Mouse (Mus musculus) stomach, embryonic 15.5 days (tissue): ENCODE measurements around the gene Uimc1. TPM values are rescaled to one million over a fixed set of nuclear protein-coding genes. Genes with fewer than 3 reads are reported as not detected.

ENCODE experiments used
- ATAC-seq: fragments of 200-750 bp; cut with Nextera tagmentation; 2 replicates; pipeline ENCODE4 v1.8.0; 2017; ENCODE audit warnings: low read depth, moderate number of reproducible peaks, moderate TSS enrichment; ENCODE audit not compliant: insufficient read depth, low FRiP score
- H3K27ac ChIP-seq: fragments of 300-500 bp; sonication (generic); 2 replicates; pipeline ENCODE4 v1.5.1; 2015; ENCODE audit warnings: mild to moderate bottlenecking, inconsistent platforms
- H3K27me3 ChIP-seq: fragments of 300-500 bp; sonication (generic); replicated peaks from 2 replicates; pipeline ENCODE4 v1.6.1; 2015; ENCODE audit warnings: inconsistent platforms
- H3K36me3 ChIP-seq: fragments of 300-500 bp; sonication (generic); 2 replicates; pipeline ENCODE4 v1.6.1; 2015; ENCODE audit warnings: inconsistent platforms
- H3K4me1 ChIP-seq: fragments of 300-500 bp; sonication (generic); 2 replicates; pipeline ENCODE4 v1.6.1; 2015; ENCODE audit warnings: inconsistent platforms
- H3K4me2 ChIP-seq: fragments of 300-500 bp; sonication (generic); 2 replicates; pipeline ENCODE4 v1.6.1; 2015; ENCODE audit warnings: mild to moderate bottlenecking, inconsistent platforms
- H3K4me3 ChIP-seq: fragments of 300-500 bp; sonication (generic); replicated peaks from 2 replicates; pipeline ENCODE4 v1.5.1; 2015; ENCODE audit warnings: inconsistent platforms
- H3K9ac ChIP-seq: fragments of 300-500 bp; sonication (generic); 2 replicates; pipeline ENCODE4 v1.6.1; 2015; ENCODE audit warnings: inconsistent platforms
- H3K9me3 ChIP-seq: fragments of 300-500 bp; sonication (generic); 2 replicates; pipeline ENCODE4 v1.6.1; 2016; ENCODE audit warnings: inconsistent platforms
- WGBS: fragments of 180-500 bp; shearing (Covaris S2); methylation state at CpG from one replicate; pipeline ENCODE4 v1.1.7; 2015; 5-methylcytosine and 5-hydroxymethylcytosine counted together
- polyA plus RNA-seq: library from polyadenylated mRNA; unstranded; fragments of >200 nt; fragmentation: Nextera tagmentation; extraction: Ambion mirVana; gene quantifications from 2 replicates; pipeline ENCODE4 v1.2.1, GENCODE M21; 2015

Uimc1 gene
- polyA plus RNA-seq, 1 experiment from 2014 or later = 29.4 TPM

GRCm38 (mm10) chr13:55011103-55011502, 89.0 kb downstream of the Uimc1 start:
- Histone ChIP-seq H3K4me1 (peaks cover 8% of the 10 kb centered on the region; the same call in 1 of the 2 replicates), H3K27me3 (no peaks in the 10 kb centered on the region), H3K9ac (no peak overlapping the region), H3K4me3 (no peak overlapping the region), H3K4me2 (no peak overlapping the region), H3K36me3 (no peaks in the 10 kb centered on the region), H3K27ac (no peak overlapping the region), H3K9me3 (no peaks in the 10 kb centered on the region)
- WGBS = 87% methylated on average over 15 of the region's 15 CpGs
- no peak for ATAC-seq

- Histone ChIP-seq H3K9me3 (no peaks in the 10 kb centered on the region), H3K36me3 (no peaks in the 10 kb centered on the region), H3K4me3 (no peak overlapping the region), H3K4me2 (no peak overlapping the region), H3K27me3 (no peaks in the 10 kb centered on the region), H3K27ac (no peak overlapping the region), H3K4me1 (peaks cover 14% of the 10 kb centered on the region; the same call in 1 of the 2 replicates), H3K9ac (no peak overlapping the region)
- ATAC-seq = no peak
- WGBS = 78% methylated on average over 6 of the region's 6 CpGs
Observed at GRCm38 (mm10) chr13:55008589-55008988, 91.5 kb downstream of the Uimc1 start.

GRCm38 (mm10) chr13:55006415-55006742, 93.7 kb downstream of the Uimc1 start:
- Histone ChIP-seq H3K27me3 (no peaks in the 10 kb centered on the region), H3K27ac (no peak overlapping the region)

GRCm38 (mm10) chr13:55005691-55006414, 94.2 kb downstream of the Uimc1 start:
- Histone ChIP-seq H3K9me3 (no peaks in the 10 kb centered on the region), H3K4me2 (no peak overlapping the region), H3K4me1 (peaks cover 10% of the 10 kb centered on the region; the same call in 1 of the 2 replicates), H3K36me3 (no peaks in the 10 kb centered on the region), H3K4me3 (no peak overlapping the region), H3K9ac (no peak overlapping the region), H3K27ac (no peak overlapping the region), H3K27me3 (no peaks in the 10 kb centered on the region)
- WGBS = 49% methylated on average over 31 of the region's 31 CpGs
- ATAC-seq = no peak; the same call in 1 of the 2 replicates

More at GRCm38 (mm10) chr13:55006415-55006742, 93.7 kb downstream of the Uimc1 start:
- no peak for ATAC-seq
- Histone ChIP-seq H3K36me3 (no peaks in the 10 kb centered on the region), H3K4me3 (no peak overlapping the region), H3K9ac (no peak overlapping the region), H3K4me2 (no peak overlapping the region), H3K4me1 (peaks cover 10% of the 10 kb centered on the region; the same call in 1 of the 2 replicates), H3K9me3 (no peaks in the 10 kb centered on the region)
- WGBS = 74% methylated on average over 7 of the region's 7 CpGs

- Histone ChIP-seq H3K9ac (no peak overlapping the region), H3K27me3 (no peaks in the 10 kb centered on the region), H3K4me2 (no peak overlapping the region), H3K4me3 (no peak overlapping the region), H3K27ac (no peak overlapping the region), H3K9me3 (no peaks in the 10 kb centered on the region), H3K4me1 (peaks cover 10% of the 10 kb centered on the region; the same call in 1 of the 2 replicates), H3K36me3 (no peaks in the 10 kb centered on the region)
- ATAC-seq = no peak
- 51% methylated on average over 11 of the region's 11 CpGs for WGBS
Observed at GRCm38 (mm10) chr13:55004646-55005045, 95.5 kb downstream of the Uimc1 start.

GRCm38 (mm10) chr13:55002090-55002489, 98.0 kb downstream of the Uimc1 start:
- no peak for ATAC-seq
- Histone ChIP-seq H3K9me3 (no peaks in the 10 kb centered on the region), H3K27me3 (no peaks in the 10 kb centered on the region), H3K36me3 (no peaks in the 10 kb centered on the region), H3K4me1 (peaks cover 10% of the 10 kb centered on the region; the same call in 1 of the 2 replicates), H3K4me2 (no peak overlapping the region), H3K27ac (no peak overlapping the region), H3K4me3 (no peak overlapping the region), H3K9ac (no peak overlapping the region)
- 77% methylated on average over 10 of the region's 10 CpGs for WGBS

GRCm38 (mm10) chr13:55000433-55000832, 99.7 kb downstream of the Uimc1 start:
- Histone ChIP-seq H3K4me1 (0 out of 2 replicates have a peak, but pooled peaks cover under 1% of the 10 kb centered on the region), H3K4me3 (no peak overlapping the region), H3K36me3 (no peaks in the 10 kb centered on the region), H3K9me3 (no peaks in the 10 kb centered on the region), H3K27me3 (no peaks in the 10 kb centered on the region), H3K27ac (no peak overlapping the region), H3K4me2 (no peak overlapping the region), H3K9ac (no peak overlapping the region)
- WGBS = 73% methylated on average over 10 of the region's 10 CpGs
- ATAC-seq = no peak

- ATAC-seq = no peak
- Histone ChIP-seq H3K4me2 (no peak overlapping the region), H3K9me3 (no peaks in the 10 kb centered on the region), H3K4me3 (no peak overlapping the region), H3K4me1 (no peaks in the 10 kb centered on the region), H3K27me3 (no peaks in the 10 kb centered on the region), H3K27ac (no peak overlapping the region), H3K9ac (no peak overlapping the region), H3K36me3 (no peaks in the 10 kb centered on the region)
- 93% methylated on average over 8 of the region's 8 CpGs for WGBS
Observed at GRCm38 (mm10) chr13:54997568-54997967, 102.5 kb downstream of the Uimc1 start.

- Histone ChIP-seq H3K9ac (no peak overlapping the region), H3K4me3 (no peak overlapping the region), H3K4me2 (no peak overlapping the region), H3K27ac (no peak overlapping the region), H3K27me3 (no peaks in the 10 kb centered on the region), H3K36me3 (no peaks in the 10 kb centered on the region), H3K4me1 (no peaks in the 10 kb centered on the region), H3K9me3 (no peaks in the 10 kb centered on the region)
- WGBS = 45% methylated on average over 6 of the region's 6 CpGs
- no peak for ATAC-seq
Observed at GRCm38 (mm10) chr13:54995161-54995560, 104.9 kb downstream of the Uimc1 start.

- Histone ChIP-seq H3K9ac (no peak overlapping the region), H3K4me1 (no peaks in the 10 kb centered on the region), H3K4me3 (no peak overlapping the region), H3K36me3 (no peaks in the 10 kb centered on the region), H3K4me2 (no peak overlapping the region), H3K27ac (no peak overlapping the region), H3K9me3 (no peaks in the 10 kb centered on the region), H3K27me3 (no peaks in the 10 kb centered on the region)
- no peak for ATAC-seq
- 22% methylated on average over 4 of the region's 4 CpGs for WGBS
Observed at GRCm38 (mm10) chr13:54994576-54994975, 105.5 kb downstream of the Uimc1 start.

GRCm38 (mm10) chr13:54992215-54992614, 107.9 kb downstream of the Uimc1 start:
- no peak for ATAC-seq
- 81% methylated on average over 7 of the region's 7 CpGs for WGBS
- no peak overlapping the region for H3K9ac ChIP-seq
- no peaks in the 10 kb centered on the region for H3K27me3 ChIP-seq
- H3K27ac ChIP-seq = no peak overlapping the region
- no peak overlapping the region for H3K4me2 ChIP-seq
- H3K36me3 ChIP-seq = no peaks in the 10 kb centered on the region
- no peaks in the 10 kb centered on the region for H3K9me3 ChIP-seq
- H3K4me1 ChIP-seq = no peaks in the 10 kb centered on the region
- H3K4me3 ChIP-seq = no peak overlapping the region

- Histone ChIP-seq H3K9me3 (no peaks in the 10 kb centered on the region), H3K4me1 (no peaks in the 10 kb centered on the region), H3K36me3 (no peaks in the 10 kb centered on the region), H3K27ac (no peak overlapping the region), H3K4me3 (no peak overlapping the region), H3K9ac (no peak overlapping the region), H3K4me2 (no peak overlapping the region), H3K27me3 (no peaks in the 10 kb centered on the region)
- no peak for ATAC-seq
- 36% methylated on average over 7 of the region's 7 CpGs for whole genome bisulfite sequencing
Observed at GRCm38 (mm10) chr13:54988181-54988760, 111.8 kb downstream of the Uimc1 start.
